Mouse (Mus musculus) brain, adult 2 months (tissue): ENCODE measurements around the gene Pde6b.
A peak's percentile ranks its signal among the peaks of the same experiment; 100 is the strongest.

Source experiments
- DNase-seq: peaks from one replicate; pipeline ENCODE4 v3.0.0; 2011; ENCODE audit warnings: low read depth, low spot score

Pde6b gene

DNA sequence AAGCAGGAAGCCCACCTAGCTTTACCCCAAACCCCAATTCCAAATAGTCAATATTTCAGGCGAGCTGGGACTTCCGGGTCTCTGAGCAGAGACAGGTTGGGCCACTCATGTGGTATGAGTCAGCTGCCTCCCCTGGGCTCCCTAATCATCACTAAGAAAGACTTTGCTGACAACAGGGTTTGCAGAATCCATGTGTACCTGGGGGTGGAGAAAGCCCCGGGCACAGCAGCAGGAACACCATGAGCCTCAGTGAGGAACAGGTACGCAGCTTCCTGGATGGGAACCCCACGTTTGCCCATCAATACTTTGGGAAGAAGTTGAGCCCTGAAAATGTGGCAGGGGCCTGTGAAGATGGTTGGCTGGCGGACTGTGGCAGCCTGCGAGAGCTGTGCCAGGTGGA lies at the start of gene Pde6b:
Pde6b (plus strand) TSS at position 191 of the 400 bp plus-strand sequence.
- DNase-seq = no peak

GRCm38 (mm10) chr5:108343680-108344170 lies 44.5 kb upstream of the Pde6b start:
- peak; percentile 57 for DNase-seq

- DNase-seq = no peak
These were observed 42.7 kb upstream of the Pde6b start for GRCm38 (mm10) chr5:108345313-108346071.

DNA sequence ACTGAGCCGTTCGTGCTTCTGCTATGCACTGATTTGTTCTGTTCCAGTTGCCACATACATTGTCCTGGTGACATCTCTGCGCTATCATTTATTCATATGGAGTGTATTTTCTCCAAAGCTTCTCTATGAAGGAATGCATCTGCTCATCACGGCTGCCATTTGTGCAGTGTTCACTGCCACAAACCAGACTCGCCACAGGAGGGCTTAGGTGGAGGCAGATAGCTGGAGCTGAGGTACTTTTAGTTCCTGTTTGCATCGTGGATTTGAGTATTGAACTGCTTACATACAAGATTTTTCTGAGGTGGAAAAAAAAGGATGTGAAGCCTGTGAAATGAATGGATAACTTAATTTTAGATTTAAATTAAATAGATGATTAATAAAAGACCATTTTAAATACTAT lies 40.3 kb upstream of the Pde6b start:
- DNase-seq = peak; percentile 35

- no peak for DNase-seq
These were observed 38.6 kb upstream of the Pde6b start for GRCm38 (mm10) chr5:108349511-108350148.

DNA sequence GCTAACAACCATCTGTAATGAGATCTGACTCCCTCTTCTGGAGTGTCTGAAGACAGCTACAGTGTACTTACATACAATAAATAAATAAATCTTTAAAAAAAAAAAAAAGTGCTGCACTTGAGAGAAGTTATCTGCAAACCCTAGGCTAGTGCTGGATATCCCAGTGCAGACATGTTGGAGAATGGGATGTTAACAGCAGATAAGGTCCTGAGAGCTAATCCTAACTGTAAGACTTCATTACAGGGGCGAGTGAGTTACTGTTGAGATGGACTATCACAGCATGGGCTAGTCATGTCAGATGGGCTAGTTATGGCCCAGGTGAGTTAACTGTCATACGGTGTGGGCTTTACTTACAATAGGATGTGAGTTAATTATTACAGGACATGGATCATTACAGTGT lies 34.1 kb upstream of the Pde6b start:
- DNase-seq = no peak

- DNase-seq = no peak
These were observed 30.3 kb upstream of the Pde6b start for GRCm38 (mm10) chr5:108357862-108358261.

- peak; percentile 84 for DNase-seq
These were observed 28.7 kb upstream of the Pde6b start for GRCm38 (mm10) chr5:108359491-108359890.

DNA sequence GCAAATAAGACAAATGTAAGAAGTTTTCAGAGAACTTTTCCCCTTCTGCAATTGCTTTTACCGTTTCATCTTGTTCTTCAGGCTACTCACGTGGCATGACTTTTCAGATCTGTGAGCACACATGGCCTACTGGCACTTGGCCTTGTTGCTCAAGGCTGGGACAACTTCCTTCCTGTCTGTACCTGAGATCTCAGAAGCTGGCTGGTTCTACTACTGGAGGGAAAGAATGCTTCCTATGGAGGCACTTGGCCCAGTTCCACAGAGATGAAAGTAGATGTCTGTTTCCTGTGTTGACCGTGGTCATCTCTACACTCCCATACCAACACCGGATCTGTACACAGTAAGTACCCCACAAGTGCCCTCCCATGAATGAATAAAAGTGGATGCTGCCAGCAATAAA lies 28.0 kb upstream of the Pde6b start:
- DNase-seq = no peak

GRCm38 (mm10) chr5:108362330-108362729 lies 25.9 kb upstream of the Pde6b start:
- DNase-seq = no peak

- no peak for DNase-seq
These were observed 21.7 kb upstream of the Pde6b start for GRCm38 (mm10) chr5:108366328-108366983.

DNA sequence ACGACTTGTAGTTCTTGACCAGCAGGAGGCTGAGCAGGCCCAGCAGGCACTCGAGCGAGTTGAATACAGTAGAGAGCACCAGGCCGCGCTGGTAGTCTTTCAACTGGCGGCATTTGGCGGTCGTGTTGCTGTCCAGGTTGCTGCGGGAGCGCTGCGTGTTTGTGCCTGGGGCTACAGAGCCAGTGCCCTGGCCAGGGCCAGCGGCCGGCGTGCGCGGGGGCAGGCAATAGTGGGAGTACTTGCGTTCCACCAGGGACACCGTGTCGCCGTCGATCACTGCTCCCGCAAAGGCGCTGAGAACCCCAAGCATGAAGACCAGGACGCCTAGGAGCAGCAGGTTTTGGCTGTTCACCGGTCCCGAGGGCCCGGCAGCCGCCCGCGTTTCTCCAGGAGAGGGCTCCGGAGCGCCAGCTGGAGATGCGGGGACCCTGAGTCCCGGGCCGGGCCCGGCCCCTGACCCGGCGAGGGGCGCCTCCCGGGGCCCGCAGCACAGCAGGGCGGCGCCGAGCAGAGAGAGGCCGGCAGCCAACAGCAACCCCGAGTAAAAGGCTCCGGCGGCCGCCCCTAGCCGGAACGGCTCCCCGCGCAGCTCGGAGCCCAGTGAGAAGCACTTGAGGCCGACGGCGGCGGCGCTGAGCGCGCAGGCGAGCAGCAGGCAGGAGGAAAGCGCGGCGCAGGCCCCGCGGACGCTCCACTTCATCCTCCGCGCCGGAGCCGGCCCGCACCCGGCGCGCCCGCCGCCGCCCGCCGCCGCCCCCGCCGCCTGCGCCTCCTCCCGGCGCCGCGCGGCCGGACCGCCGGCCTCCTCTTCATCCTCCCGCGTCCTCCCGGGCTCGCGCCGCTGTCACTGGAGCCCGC lies 21.0 kb upstream of the Pde6b start:
- peak; percentile 67 for DNase-seq

GRCm38 (mm10) chr5:108367871-108368332 lies 20.3 kb upstream of the Pde6b start, which contains the start of gene Gm42517:
Gm42517 (minus strand) TSS chr5:108367922.
- DNase-seq = no peak

- DNase-seq = peak; percentile 67
These were observed 19.7 kb upstream of the Pde6b start for GRCm38 (mm10) chr5:108368446-108368845.

DNA sequence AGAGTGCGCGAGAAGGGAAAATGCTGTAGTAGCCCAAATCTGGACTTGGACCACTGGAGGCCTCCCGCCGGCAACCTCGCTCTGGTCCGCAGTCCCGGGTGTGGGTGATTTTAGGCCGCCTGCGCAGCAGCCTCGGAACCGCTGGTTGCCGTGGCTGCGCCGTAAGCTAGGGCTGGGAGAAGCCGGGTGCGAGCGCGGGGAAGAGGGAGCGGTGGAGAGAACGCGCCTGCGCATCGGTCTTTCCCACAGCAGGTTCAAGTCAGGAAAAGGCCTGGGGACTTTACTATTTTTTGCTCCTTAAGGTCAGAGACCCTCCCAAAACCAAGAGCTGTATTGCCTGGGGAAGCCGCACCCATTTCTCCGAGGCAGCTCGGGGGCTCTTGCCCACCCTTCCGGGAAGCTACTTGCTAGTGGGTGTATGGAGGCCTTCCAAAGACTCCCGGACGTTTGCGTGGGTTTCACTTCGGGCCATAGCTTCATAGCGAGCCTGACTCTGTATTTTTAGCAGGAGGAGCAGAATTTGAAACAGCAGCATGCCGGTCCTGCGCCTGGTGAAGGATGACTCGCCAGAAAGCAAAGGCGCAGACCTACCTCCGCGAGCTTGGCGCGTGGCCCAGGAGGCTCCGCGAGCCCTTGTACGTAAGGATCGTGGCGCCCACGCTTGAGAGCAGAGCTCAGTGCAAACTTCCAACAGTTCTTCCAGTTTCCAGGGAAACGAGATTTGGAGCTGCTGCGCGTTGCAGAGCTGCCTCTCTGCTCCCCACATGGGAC lies 19.2 kb upstream of the Pde6b start:
- DNase-seq = peak; percentile 96

- no peak for DNase-seq
These were observed 18.2 kb upstream of the Pde6b start for GRCm38 (mm10) chr5:108369964-108370363.

GRCm38 (mm10) chr5:108374079-108374478 lies 14.1 kb upstream of the Pde6b start:
- peak; percentile 53 for DNase-seq

DNA sequence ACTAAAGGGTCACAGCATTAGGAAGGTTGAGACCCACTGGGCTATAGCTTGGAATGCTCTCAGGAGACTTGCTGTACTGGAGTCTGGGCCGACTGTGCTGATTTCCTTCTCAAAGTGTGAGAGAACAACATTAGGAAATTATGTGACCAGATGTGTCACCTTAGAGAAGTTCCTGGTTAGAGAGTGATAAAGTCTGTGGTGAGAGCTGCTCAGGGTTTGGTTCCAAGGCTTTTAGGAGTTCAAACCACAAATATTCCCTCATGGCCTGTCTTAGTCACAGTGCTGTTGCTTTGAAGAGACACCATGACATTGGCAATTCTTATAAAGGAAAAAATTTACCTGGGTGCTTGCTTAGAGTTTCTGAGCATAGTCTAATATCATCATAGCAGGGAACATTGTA lies 12.1 kb upstream of the Pde6b start:
- DNase-seq = no peak

DNA sequence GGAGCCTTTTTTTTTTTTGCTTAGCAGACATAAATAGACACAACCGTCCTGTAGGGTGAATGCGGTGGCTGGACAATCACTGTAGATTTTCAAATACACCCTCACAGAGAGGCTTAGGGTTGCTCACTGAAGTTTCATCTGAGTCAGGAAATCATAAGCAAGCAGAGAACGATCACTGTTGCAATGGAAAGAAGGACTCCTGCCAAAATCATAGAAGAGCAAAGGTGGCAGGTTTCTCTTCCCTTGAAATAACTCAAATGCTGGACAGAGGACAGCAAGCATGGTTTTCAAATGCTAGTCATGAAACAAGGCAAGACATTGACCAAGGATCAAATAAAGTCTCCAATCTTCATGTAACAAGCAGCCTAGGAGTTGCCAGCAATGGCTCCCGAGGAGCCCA lies 9.8 kb upstream of the Pde6b start:
- no peak for DNase-seq

GRCm38 (mm10) chr5:108385632-108386031 lies 2.6 kb upstream of the Pde6b start:
- peak; percentile 91 for DNase-seq

GRCm38 (mm10) chr5:108386449-108386848 lies 1.7 kb upstream of the Pde6b start:
- DNase-seq = peak; percentile 75
